Mouse (Mus musculus) embryonic fibroblast, embryonic 13.5 days (primary cell): Measurements from ENCODE around the gene H2-M10.5.

Experiments used
- CTCF ChIP-seq: IDR thresholded peaks from 2 replicates; pipeline ENCODE4 v1.5.1; 2011; ENCODE audit warnings: mild to moderate bottlenecking, control low read depth, low read length, moderate library complexity, borderline replicate concordance; ENCODE audit not compliant: insufficient read depth
- POLR2A ChIP-seq: IDR thresholded peaks from 2 replicates; pipeline ENCODE4 v1.6.1; 2011; ENCODE audit warnings: low read depth, mild to moderate bottlenecking, control low read depth, low read length, moderate library complexity

DNA sequence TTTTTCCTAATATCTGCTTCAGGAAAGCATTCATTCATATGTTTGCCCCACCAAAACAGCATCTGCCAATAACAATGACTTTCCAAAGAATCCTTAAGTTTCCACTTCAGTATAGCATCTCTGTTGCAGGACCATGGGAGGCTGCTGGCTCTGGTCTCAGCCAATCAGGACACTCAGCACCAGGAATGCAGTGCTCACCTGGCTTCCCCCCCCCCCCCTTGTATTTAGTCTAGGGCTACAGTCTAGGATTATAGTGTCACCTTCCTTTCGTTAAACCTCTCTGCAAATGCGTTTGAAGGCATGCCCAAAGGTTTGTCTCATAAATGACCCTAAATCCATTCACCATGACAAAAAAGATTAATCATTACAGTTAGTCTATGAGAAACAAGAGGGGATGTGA lies 15.6 kb downstream of the H2-M10.5 start:
- no peak for TF ChIP-seq CTCF
- TF ChIP-seq POLR2A = no peak
